Mouse (Mus musculus) spleen, embryonic (tissue): ENCODE measurements around the gene Pcnt.

Experiments
- CTCF ChIA-PET: fragments of 350-600 bp; sonication (Branson Sonifier 250); formaldehyde crosslinking; loops from one replicate; lab custom pipeline; 2022; lab: Charles Lee

The Pcnt gene

GRCm38 (mm10) chr10:76317623-76318022, 125.0 kb downstream of the Pcnt start:
- CTCF ChIA-PET: no interaction called here

- CTCF ChIA-PET: no interaction called here
Measured at GRCm38 (mm10) chr10:76316194-76316593, 126.4 kb downstream of the Pcnt start.

DNA sequence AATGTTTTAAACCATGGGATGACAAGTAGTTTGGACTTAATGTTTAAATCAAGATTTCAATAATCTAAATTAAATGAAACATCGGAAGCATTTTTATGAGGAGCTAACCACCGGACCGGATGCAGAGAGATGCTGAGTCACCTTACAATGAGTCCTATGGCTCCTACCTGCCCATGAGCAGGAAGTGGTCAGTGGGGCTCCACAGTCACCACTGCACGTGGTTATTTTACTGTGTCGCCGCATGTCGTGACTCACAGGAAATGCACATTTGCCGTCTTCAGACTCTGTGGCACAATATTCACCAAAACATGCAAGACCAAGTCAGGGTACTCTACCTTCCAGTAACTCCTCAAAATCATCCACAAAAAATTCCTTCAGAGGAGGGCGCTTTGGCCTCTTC, 135.8 kb downstream of the Pcnt start:
- CTCF ChIA-PET: no interaction called here
